Mouse (Mus musculus): ENCODE results near the gene Dgki. TPM values are rescaled to one million over a fixed set of nuclear protein-coding genes. Genes with fewer than 3 reads are reported as not detected.

Gene Dgki
- polyA plus RNA-seq, 1 experiment, result 0.20 TPM

GRCm38 (mm10) chr6:37329901-37330864 lies 30.2 kb upstream of the Dgki start:
- H3K27me3 ChIP-seq (ENCODE audit: control insufficient read depth, insufficient read depth, low read length), result no peaks in the 10 kb centered on the region
- no peak for TF ChIP-seq CTCF (IDR thresholded peaks at IDR 0.05; ENCODE audit: extremely low read depth, insufficient read length, insufficient replicate concordance, low read depth, low read length)
- TF ChIP-seq POLR2A (IDR thresholded peaks at IDR 0.05; ENCODE audit: low read depth, low read length), result no peak
- H3K4me1 ChIP-seq (ENCODE audit: control insufficient read depth, insufficient read depth, insufficient read length, low read length), result no peaks in the 10 kb centered on the region
- peak overlapping the region; percentile 49; the same call in 1 of the 2 replicates for H3K27ac ChIP-seq (ENCODE audit: insufficient read depth, low read depth, low read length)
- H3K36me3 ChIP-seq (ENCODE audit: control insufficient read depth, insufficient read depth, low read length), result peaks cover 36% of the 10 kb centered on the region
- 56% methylated on average over 5 of the region's 5 CpGs for WGBS
- H3K4me3 ChIP-seq (ENCODE audit: low read depth, low read length), result no peak overlapping the region

GRCm38 (mm10) chr6:37329376-37329775 lies 29.4 kb upstream of the Dgki start:
- no peak overlapping the region for H3K4me3 ChIP-seq (ENCODE audit: low read depth, low read length)
- H3K27me3 ChIP-seq (ENCODE audit: control insufficient read depth, insufficient read depth, low read length), result no peaks in the 10 kb centered on the region
- H3K27ac ChIP-seq (ENCODE audit: insufficient read depth, low read depth, low read length), result no peak overlapping the region
- H3K4me1 ChIP-seq (ENCODE audit: control insufficient read depth, insufficient read depth, insufficient read length, low read length), result no peaks in the 10 kb centered on the region
- TF ChIP-seq POLR2A (IDR thresholded peaks at IDR 0.05; ENCODE audit: low read depth, low read length), result no peak
- TF ChIP-seq CTCF (IDR thresholded peaks at IDR 0.05; ENCODE audit: extremely low read depth, insufficient read length, insufficient replicate concordance, low read depth, low read length), result no peak
- peaks cover 30% of the 10 kb centered on the region for H3K36me3 ChIP-seq (ENCODE audit: control insufficient read depth, insufficient read depth, low read length)
- 86% methylated on average over 3 of the region's 3 CpGs for WGBS

- Histone ChIP-seq H3K27ac (ENCODE audit: insufficient read depth, low read depth, low read length) (no peak overlapping the region), H3K36me3 (ENCODE audit: control insufficient read depth, insufficient read depth, low read length) (peaks cover 24% of the 10 kb centered on the region), H3K27me3 (ENCODE audit: control insufficient read depth, insufficient read depth, low read length) (no peaks in the 10 kb centered on the region), H3K4me3 (ENCODE audit: low read depth, low read length) (no peak overlapping the region), H3K4me1 (ENCODE audit: control insufficient read depth, insufficient read depth, insufficient read length, low read length) (no peaks in the 10 kb centered on the region)
- TF ChIP-seq CTCF (IDR thresholded peaks at IDR 0.05; ENCODE audit: extremely low read depth, insufficient read length, insufficient replicate concordance, low read depth, low read length) (no peak), POLR2A (IDR thresholded peaks at IDR 0.05; ENCODE audit: low read depth, low read length) (no peak)
- 81% methylated on average over 7 of the region's 7 CpGs for WGBS
Observed at GRCm38 (mm10) chr6:37328671-37329070, 28.7 kb upstream of the Dgki start.

- no peak overlapping the region for H3K4me3 ChIP-seq (ENCODE audit: low read depth, low read length)
- H3K27ac ChIP-seq (ENCODE audit: insufficient read depth, low read depth, low read length), result no peak overlapping the region
- no peaks in the 10 kb centered on the region for H3K27me3 ChIP-seq (ENCODE audit: control insufficient read depth, insufficient read depth, low read length)
- WGBS, result 76% methylated on average over 6 of the region's 6 CpGs
- no peak for TF ChIP-seq POLR2A (IDR thresholded peaks at IDR 0.05; ENCODE audit: low read depth, low read length)
- TF ChIP-seq CTCF (IDR thresholded peaks at IDR 0.05; ENCODE audit: extremely low read depth, insufficient read length, insufficient replicate concordance, low read depth, low read length), result no peak
- H3K4me1 ChIP-seq (ENCODE audit: control insufficient read depth, insufficient read depth, insufficient read length, low read length), result no peaks in the 10 kb centered on the region
- peaks cover 15% of the 10 kb centered on the region for H3K36me3 ChIP-seq (ENCODE audit: control insufficient read depth, insufficient read depth, low read length)
Observed at GRCm38 (mm10) chr6:37327519-37327918, 27.5 kb upstream of the Dgki start.

- no peaks in the 10 kb centered on the region for H3K27me3 ChIP-seq (ENCODE audit: control insufficient read depth, insufficient read depth, low read length)
- TF ChIP-seq CTCF (IDR thresholded peaks at IDR 0.05; ENCODE audit: extremely low read depth, insufficient read length, insufficient replicate concordance, low read depth, low read length) (0 out of 2 replicates have a peak, but pooled peaks have one; percentile 11), POLR2A (IDR thresholded peaks at IDR 0.05; ENCODE audit: low read depth, low read length) (no peak)
- peaks cover 6% of the 10 kb centered on the region; the same call in 1 of the 2 replicates for H3K36me3 ChIP-seq (ENCODE audit: control insufficient read depth, insufficient read depth, low read length)
- H3K27ac ChIP-seq (ENCODE audit: insufficient read depth, low read depth, low read length), result no peak overlapping the region
- H3K4me1 ChIP-seq (ENCODE audit: control insufficient read depth, insufficient read depth, insufficient read length, low read length), result no peaks in the 10 kb centered on the region
- 29% methylated on average over 8 of the region's 8 CpGs for WGBS
- no peak overlapping the region for H3K4me3 ChIP-seq (ENCODE audit: low read depth, low read length)
Observed at GRCm38 (mm10) chr6:37326603-37326955, 26.6 kb upstream of the Dgki start.

GRCm38 (mm10) chr6:37325906-37326602 lies 26.1 kb upstream of the Dgki start:
- Histone ChIP-seq H3K27ac (ENCODE audit: insufficient read depth, low read depth, low read length) (no peak overlapping the region), H3K4me1 (ENCODE audit: control insufficient read depth, insufficient read depth, insufficient read length, low read length) (no peaks in the 10 kb centered on the region), H3K36me3 (ENCODE audit: control insufficient read depth, insufficient read depth, low read length) (0 out of 2 replicates have a peak, but pooled peaks cover 2% of the 10 kb centered on the region), H3K4me3 (ENCODE audit: low read depth, low read length) (no peak overlapping the region), H3K27me3 (ENCODE audit: control insufficient read depth, insufficient read depth, low read length) (no peaks in the 10 kb centered on the region)
- TF ChIP-seq POLR2A (IDR thresholded peaks at IDR 0.05; ENCODE audit: low read depth, low read length) (no peak), CTCF (IDR thresholded peaks at IDR 0.05; ENCODE audit: extremely low read depth, insufficient read length, insufficient replicate concordance, low read depth, low read length) (no peak)
- WGBS, result 92% methylated on average over 9 of the region's 9 CpGs

GRCm38 (mm10) chr6:37325076-37325475 lies 25.1 kb upstream of the Dgki start:
- H3K27me3 ChIP-seq (ENCODE audit: control insufficient read depth, insufficient read depth, low read length), result no peaks in the 10 kb centered on the region
- no peak overlapping the region for H3K4me3 ChIP-seq (ENCODE audit: low read depth, low read length)
- 84% methylated on average over 3 of the region's 3 CpGs for WGBS
- H3K36me3 ChIP-seq (ENCODE audit: control insufficient read depth, insufficient read depth, low read length), result 0 out of 2 replicates have a peak, but pooled peaks cover 2% of the 10 kb centered on the region
- TF ChIP-seq CTCF (IDR thresholded peaks at IDR 0.05; ENCODE audit: extremely low read depth, insufficient read length, insufficient replicate concordance, low read depth, low read length), result no peak
- no peak for TF ChIP-seq POLR2A (IDR thresholded peaks at IDR 0.05; ENCODE audit: low read depth, low read length)
- H3K4me1 ChIP-seq (ENCODE audit: control insufficient read depth, insufficient read depth, insufficient read length, low read length), result no peaks in the 10 kb centered on the region
- no peak overlapping the region for H3K27ac ChIP-seq (ENCODE audit: insufficient read depth, low read depth, low read length)
